Mouse (Mus musculus) liver, embryonic 11.5 days (tissue): ENCODE data around the gene Gpr183. TPM values are rescaled to one million over a fixed set of nuclear protein-coding genes. Genes with fewer than 3 reads are reported as not detected.

ENCODE experiments used
- ATAC-seq: fragments of 200-750 bp; cut with Nextera tagmentation; replicated peaks from 2 replicates; pipeline ENCODE4 v1.8.0; 2017; ENCODE audit warnings: moderate number of reproducible peaks, mild to moderate bottlenecking, moderate TSS enrichment, moderate library complexity; ENCODE audit not compliant: low FRiP score
- DNase-seq: peaks from one replicate; pipeline ENCODE4 v3.0.0-alpha.2; 2017; ENCODE audit warnings: low spot score
- H3K27ac ChIP-seq: fragments of 300-500 bp; sonication (generic); 2 replicates; pipeline ENCODE4 v1.5.1; 2014; ENCODE audit warnings: mild to moderate bottlenecking, low read depth, low read length, control low read depth
- H3K27me3 ChIP-seq: fragments of 300-500 bp; sonication (generic); replicated peaks from 2 replicates; pipeline ENCODE4 v1.6.1; 2014; ENCODE audit warnings: low read length, mixed read lengths; ENCODE audit not compliant: control insufficient read depth, insufficient read depth
- H3K36me3 ChIP-seq: fragments of 300-500 bp; sonication (generic); 2 replicates; pipeline ENCODE4 v1.6.1; 2014; ENCODE audit warnings: mild to moderate bottlenecking, low read length, moderate library complexity, mixed read lengths; ENCODE audit not compliant: control insufficient read depth, insufficient read depth
- H3K4me1 ChIP-seq: fragments of 300-500 bp; sonication (generic); replicated peaks from 2 replicates; pipeline ENCODE4 v1.6.1; 2014; ENCODE audit warnings: low read length, mixed read lengths; ENCODE audit not compliant: control insufficient read depth, insufficient read depth
- H3K4me2 ChIP-seq: fragments of 300-500 bp; sonication (generic); 2 replicates; pipeline ENCODE4 v1.6.1; 2014; ENCODE audit warnings: mild to moderate bottlenecking, control low read depth, moderate library complexity
- H3K4me3 ChIP-seq: fragments of 300-500 bp; sonication (generic); 2 replicates; pipeline ENCODE4 v1.5.1; 2014; ENCODE audit warnings: low read depth, low read length, control low read depth
- H3K9ac ChIP-seq: fragments of 300-500 bp; sonication (generic); 2 replicates; pipeline ENCODE4 v1.6.1; 2014; ENCODE audit warnings: low read depth, low read length, control low read depth
- H3K9me3 ChIP-seq: fragments of 300-500 bp; sonication (generic); 2 replicates; pipeline ENCODE4 v1.6.1; 2016; ENCODE audit warnings: low read length, inconsistent platforms, mixed read lengths; ENCODE audit not compliant: control insufficient read depth
- WGBS: fragments of 180-500 bp; shearing (Covaris S2); extraction: QIAGEN DNeasy Blood & Tissue Kit; methylation state at CpG from one replicate; pipeline ENCODE4 v1.1.7; 2014; 5-methylcytosine and 5-hydroxymethylcytosine counted together
- polyA plus RNA-seq: library from polyadenylated mRNA; unstranded; fragments of >200 nt; fragmentation: Nextera tagmentation; extraction: Ambion mirVana; gene quantifications from 2 replicates; pipeline ENCODE4 v1.2.1, GENCODE M21; 2014

The Gpr183 gene
- polyA plus RNA-seq, 1 experiment from 2014 or later, result 3.9 TPM

GRCm38 (mm10) chr14:121927451-121927850 lies 37.5 kb downstream of the Gpr183 start:
- no peak overlapping the region for H3K4me3 ChIP-seq
- no peaks in the 10 kb centered on the region for H3K9me3 ChIP-seq
- no peak overlapping the region for H3K9ac ChIP-seq
- no peak for ATAC-seq
- peaks cover 26% of the 10 kb centered on the region for H3K4me1 ChIP-seq
- WGBS, result 93% methylated on average over 8 of the region's 8 CpGs
- no peaks in the 10 kb centered on the region for H3K36me3 ChIP-seq
- H3K27me3 ChIP-seq, result no peaks in the 10 kb centered on the region
- no peak overlapping the region for H3K27ac ChIP-seq
- DNase-seq, result peak; percentile 25
- H3K4me2 ChIP-seq, result no peak overlapping the region

- peak; percentile 24 for DNase-seq
- no peak for ATAC-seq
- no peaks in the 10 kb centered on the region for H3K9me3 ChIP-seq
- H3K4me2 ChIP-seq, result no peak overlapping the region
- H3K4me3 ChIP-seq, result no peak overlapping the region
- H3K4me1 ChIP-seq, result peaks cover 21% of the 10 kb centered on the region
- no peak overlapping the region for H3K27ac ChIP-seq
- H3K9ac ChIP-seq, result no peak overlapping the region
- 91% methylated on average over 6 of the region's 6 CpGs for WGBS
- H3K27me3 ChIP-seq, result no peaks in the 10 kb centered on the region
- H3K36me3 ChIP-seq, result no peaks in the 10 kb centered on the region
Measured at GRCm38 (mm10) chr14:121926901-121927300, 38.1 kb downstream of the Gpr183 start.

DNA sequence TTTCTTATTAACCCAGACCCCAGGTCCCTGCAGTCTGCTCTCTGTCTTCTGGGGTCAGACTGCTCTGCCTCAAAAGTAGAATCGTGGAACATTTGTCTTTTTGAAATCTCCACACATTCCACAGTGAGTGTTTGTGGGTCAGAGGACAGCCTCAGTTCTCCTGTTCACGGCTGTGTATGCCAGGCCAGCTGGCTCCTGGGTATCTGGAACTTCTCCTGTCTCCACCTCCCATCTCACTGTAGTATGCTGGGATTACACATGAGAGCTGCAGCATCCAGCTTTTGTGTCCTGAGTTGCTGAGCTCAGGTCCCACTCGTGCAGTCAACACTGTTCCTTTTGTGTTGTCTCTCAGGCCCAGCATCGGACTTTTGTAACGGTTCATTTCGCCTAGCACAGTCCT lies 40.1 kb downstream of the Gpr183 start:
- Histone ChIP-seq H3K4me2 (no peak overlapping the region), H3K4me3 (no peak overlapping the region), H3K27ac (no peak overlapping the region), H3K27me3 (no peaks in the 10 kb centered on the region), H3K9me3 (no peaks in the 10 kb centered on the region), H3K36me3 (no peaks in the 10 kb centered on the region), H3K4me1 (peaks cover 13% of the 10 kb centered on the region), H3K9ac (no peak overlapping the region)
- DNase-seq, result peak; percentile 25
- ATAC-seq, result no peak
- WGBS, result 83% methylated on average over 6 of the region's 6 CpGs

- H3K4me2 ChIP-seq, result no peak overlapping the region
- H3K27me3 ChIP-seq, result no peaks in the 10 kb centered on the region
- H3K4me3 ChIP-seq, result no peak overlapping the region
- no peak overlapping the region for H3K9ac ChIP-seq
- H3K4me1 ChIP-seq, result 0 out of 2 replicates have a peak, but pooled peaks cover 3% of the 10 kb centered on the region
- H3K9me3 ChIP-seq, result no peaks in the 10 kb centered on the region
- 88% methylated on average over 4 of the region's 4 CpGs for WGBS
- no peak for ATAC-seq
- peak; percentile 19 for DNase-seq
- no peak overlapping the region for H3K27ac ChIP-seq
- H3K36me3 ChIP-seq, result no peaks in the 10 kb centered on the region
Measured at GRCm38 (mm10) chr14:121922731-121923130, 42.3 kb downstream of the Gpr183 start.

- Histone ChIP-seq H3K9me3 (no peaks in the 10 kb centered on the region), H3K4me3 (no peak overlapping the region), H3K36me3 (0 out of 2 replicates have a peak, but pooled peaks cover 3% of the 10 kb centered on the region), H3K27me3 (no peaks in the 10 kb centered on the region), H3K27ac (no peak overlapping the region), H3K4me2 (no peak overlapping the region), H3K4me1 (0 out of 2 replicates have a peak, but pooled peaks cover 3% of the 10 kb centered on the region), H3K9ac (no peak overlapping the region)
- 82% methylated on average over 4 of the region's 4 CpGs for WGBS
- peak; percentile 25 for DNase-seq
- ATAC-seq, result no peak
Measured at GRCm38 (mm10) chr14:121922016-121922415, 43.0 kb downstream of the Gpr183 start.

GRCm38 (mm10) chr14:121920511-121921124 lies 44.4 kb downstream of the Gpr183 start:
- ATAC-seq, result no peak
- WGBS, result 78% methylated on average over 12 of the region's 12 CpGs
- H3K27ac ChIP-seq, result no peak overlapping the region

GRCm38 (mm10) chr14:121919752-121920151 lies 45.2 kb downstream of the Gpr183 start:
- 37% methylated on average over 3 of the region's 3 CpGs for WGBS
- DNase-seq, result peak; percentile 30

More at GRCm38 (mm10) chr14:121920511-121921124, 44.4 kb downstream of the Gpr183 start:
- no peaks in the 10 kb centered on the region for H3K9me3 ChIP-seq
- no peak overlapping the region for H3K4me3 ChIP-seq
- no peak overlapping the region for H3K4me2 ChIP-seq
- 0 out of 2 replicates have a peak, but pooled peaks cover 3% of the 10 kb centered on the region for H3K4me1 ChIP-seq
- H3K36me3 ChIP-seq, result 0 out of 2 replicates have a peak, but pooled peaks cover 3% of the 10 kb centered on the region
- H3K27me3 ChIP-seq, result no peaks in the 10 kb centered on the region
- peak; percentile 27 for DNase-seq
- H3K9ac ChIP-seq, result no peak overlapping the region

GRCm38 (mm10) chr14:121918266-121918665 lies 46.7 kb downstream of the Gpr183 start:
- Histone ChIP-seq H3K4me1 (0 out of 2 replicates have a peak, but pooled peaks cover 3% of the 10 kb centered on the region), H3K27ac (no peak overlapping the region), H3K36me3 (0 out of 2 replicates have a peak, but pooled peaks cover 3% of the 10 kb centered on the region), H3K27me3 (no peaks in the 10 kb centered on the region), H3K4me2 (no peak overlapping the region), H3K9me3 (no peaks in the 10 kb centered on the region), H3K4me3 (no peak overlapping the region), H3K9ac (no peak overlapping the region)
- no peak for DNase-seq
- 0 out of 2 replicates have a peak, but pooled peaks have one; percentile 35 for ATAC-seq
- 72% methylated on average over 3 of the region's 3 CpGs for WGBS

More at GRCm38 (mm10) chr14:121919752-121920151, 45.2 kb downstream of the Gpr183 start:
- no peaks in the 10 kb centered on the region for H3K9me3 ChIP-seq
- 0 out of 2 replicates have a peak, but pooled peaks cover 3% of the 10 kb centered on the region for H3K36me3 ChIP-seq
- no peaks in the 10 kb centered on the region for H3K27me3 ChIP-seq
- no peak overlapping the region for H3K9ac ChIP-seq
- H3K4me3 ChIP-seq, result no peak overlapping the region
- no peak for ATAC-seq
- no peak overlapping the region for H3K27ac ChIP-seq
- no peak overlapping the region for H3K4me2 ChIP-seq
- H3K4me1 ChIP-seq, result 0 out of 2 replicates have a peak, but pooled peaks cover 3% of the 10 kb centered on the region
